ENCODE assay signal across 21 mouse cellular contexts in the genomic region with DNA sequence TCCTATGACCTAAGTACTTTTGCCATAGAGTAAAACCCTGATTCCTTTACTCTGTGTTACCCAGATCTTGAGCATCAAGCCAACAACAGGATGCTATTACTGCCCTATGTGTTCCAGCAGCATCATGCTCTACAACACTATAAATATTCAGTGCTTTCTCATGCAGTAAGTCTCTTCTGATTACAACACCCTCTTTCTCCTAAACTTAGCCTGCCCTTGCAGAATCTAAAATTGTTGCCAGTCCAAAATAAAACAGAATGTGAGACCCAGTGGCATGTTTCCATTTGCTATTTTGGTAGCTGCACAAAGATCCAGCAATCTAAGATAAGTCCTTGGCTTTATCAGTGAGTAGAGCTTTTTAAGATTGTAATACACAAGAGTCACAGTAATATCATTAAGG.
DNase-seq lines count a peak whose midpoint lies in the region; ATAC-seq lines count a peak whose summit lies in the region.
"Had no signal": no experiment of that assay in that cellular context is flagged by ENCODE, and none has a peak within 500 bp of the region (broad histone marks: within the 10 kb centered on the region; RNA-seq: fewer than 3 reads in every experiment).

No protein-coding gene starts in this region.

- no peak for DNase-seq in frontal cortex, postnatal 25 days (ENCODE audit: low spot score in 2 of 2)
- peak; percentile 40 for DNase-seq in heart, adult 8-10 months (ENCODE audit: low spot score)
- no peak for DNase-seq in heart, postnatal 25 days (ENCODE audit: low spot score)
- DNase-seq in right cerebral cortex, adult 2 months (ENCODE audit: low spot score in 2 of 2): peak; percentile 4 to 16
- DNase-seq in right cerebral cortex, postnatal 14 days: no peak
- DNase-seq in telencephalon, adult 2 months (ENCODE audit: low read depth, low spot score): peak; percentile 70
- DNase-seq in testis, postnatal 10 days (ENCODE audit: low spot score): no peak
- DNase-seq: adrenal gland, postnatal 14 days; cerebellum, adult 11-12 months; cerebellum, postnatal 25 days; embryo, embryonic 11 days; heart, postnatal 36 days; kidney, postnatal 4 days; lung, adult 18-20 months; lung, postnatal 14 days had no signal

- intact Hi-C loops in heart, postnatal 25 days (cut with DNase I): no loop called here

- ATAC-seq in frontal cortex, adult (ENCODE audit: low TSS enrichment): peak; percentile 100
- ATAC-seq: CD4-positive, CD25-positive, alpha-beta regulatory T cell, adult 4 months; forebrain, embryonic 16.5 days; intestine, embryonic 16.5 days; midbrain, embryonic 13.5 days; Patski had no signal

Comparison
In these comparisons a context has a peak if more than half of its experiments do, and no peak if none do; other contexts are left out.
1. DNase-seq: peak in heart, adult 8-10 months (single experiment), right cerebral cortex, adult 2 months (2 of 2) and telencephalon, adult 2 months (single experiment); none in frontal cortex, postnatal 25 days (0 of 2), heart, postnatal 25 days (single experiment), right cerebral cortex, postnatal 14 days (single experiment) and testis, postnatal 10 days (single experiment).